Comparison of ENCODE assay signal across 32 mouse cellular contexts in genomic region chr6:53944887-53945286, GRCm38 (mm10). TPM values are rescaled to one million over a fixed set of nuclear protein-coding genes. Genes with fewer than 3 reads are reported as not detected.
A peak's percentile ranks its signal among the peaks of the same experiment; 100 is the strongest.
DNase-seq lines count a peak whose midpoint lies in the region; ATAC-seq and TF ChIP-seq lines count a peak whose summit lies in the region.
"Had no signal": no experiment of that assay in that cellular context is flagged by ENCODE, and none has a peak within 500 bp of the region (broad histone marks: within the 10 kb centered on the region; RNA-seq: fewer than 3 reads in every experiment).

No protein-coding gene starts in this region.

- H3ac ChIP-seq in C2C12 (ENCODE audit: control insufficient read depth, insufficient read length, low read depth): no peak overlapping the region

- no peaks in the 10 kb centered on the region for H3K79me3 ChIP-seq in C2C12 (ENCODE audit: low read depth)

- DNase-seq in gastrocnemius, postnatal 14 days: peak; percentile 12
- no peak for DNase-seq in gastrocnemius, postnatal 25 days
- peak; percentile 36 for DNase-seq in lung, postnatal 25 days (ENCODE audit: low spot score)
- no peak for DNase-seq in right cerebral cortex, adult 2 months (ENCODE audit: low spot score in 2 of 2)
- DNase-seq: adrenal gland, postnatal 10 days; B cell, adult 2 months; cerebellum, adult 8-10 months; cerebellum, postnatal 36 days; embryo, embryonic 11 days; forebrain, postnatal 0 days; kidney, adult 8-10 months; kidney, postnatal 10 days; left cerebral cortex, postnatal 4 days; retina, postnatal 1 day; right cerebral cortex, postnatal 4 days; thymus, postnatal 36 days had no signal

- no peak overlapping the region for H3K4me3 ChIP-seq in C2C12 (ENCODE audit: insufficient read depth, poor library complexity, severe bottlenecking)
- H3K4me3 ChIP-seq: embryonic facial prominence, embryonic 15.5 days; hindbrain, embryonic 15.5 days; left cerebral cortex, adult 2 months; limb, embryonic 15.5 days; midbrain, embryonic 12.5 days; neural tube, embryonic 12.5 days; stomach, embryonic 15.5 days had no signal

- peaks cover 4% of the 10 kb centered on the region for H3K27me3 ChIP-seq in C2C12 (ENCODE audit: control insufficient read depth, insufficient read depth, insufficient read length)
- H3K27me3 ChIP-seq: embryonic facial prominence, embryonic 15.5 days; hindbrain, embryonic 15.5 days; limb, embryonic 15.5 days; neural tube, embryonic 12.5 days; stomach, embryonic 15.5 days had no signal

- no peak for TF ChIP-seq CTCF in C2C12 (IDR thresholded peaks at IDR 0.05; ENCODE audit: control insufficient read depth, insufficient read depth, insufficient read length)

- intact Hi-C loops in gastrocnemius, postnatal 14 days (cut with DNase I; ENCODE audit: low total_unique reads): no loop called here

- peak; percentile 46 for ATAC-seq in granulocyte monocyte progenitor cell, adult 5-6 weeks (replicated peaks; ENCODE audit: poor library complexity, severe bottlenecking)
- no peak for ATAC-seq in erythroblast, adult 5-6 weeks (replicated peaks; ENCODE audit: low FRiP score, poor library complexity, severe bottlenecking)
- ATAC-seq: forebrain, postnatal 0 days had no signal

- no peaks in the 10 kb centered on the region for H3K79me2 ChIP-seq in C2C12 (ENCODE audit: control insufficient read depth, insufficient read depth)

- H3K36me3 ChIP-seq in C2C12 (ENCODE audit: control insufficient read depth, insufficient read depth): no peaks in the 10 kb centered on the region
- H3K36me3 ChIP-seq: embryonic facial prominence, embryonic 15.5 days; hindbrain, embryonic 15.5 days; limb, embryonic 15.5 days; midbrain, embryonic 12.5 days; neural tube, embryonic 12.5 days; stomach, embryonic 15.5 days had no signal

TF ChIP-seq in C2C12, 6 proteins besides CTCF, POLR2A, EP300 and RAD21:
- TF ChIP-seq USF1 (IDR thresholded peaks at IDR 0.05; ENCODE audit: low read depth): no peak
- no peak for TF ChIP-seq FOSL1 (IDR thresholded peaks at IDR 0.05; ENCODE audit: insufficient read depth, low read length, poor library complexity, severe bottlenecking)
- TF ChIP-seq CEBPB (IDR thresholded peaks at IDR 0.05; ENCODE audit: low read depth): peak; percentile 21
- TF ChIP-seq MAX (IDR thresholded peaks at IDR 0.05): no peak
- TF ChIP-seq MYOD1 (IDR thresholded peaks at IDR 0.05; ENCODE audit: control insufficient read depth, insufficient read length, low read depth): no peak

RNA-seq across cellular contexts. Expression of gene Cpvl, which starts 33.6 kb away (rescaled TPM):
- not detected for total RNA-seq in gastrocnemius, postnatal 14 days (2021)
- not detected for total RNA-seq in gastrocnemius, postnatal 25 days (2021)
- not detected for polyA plus RNA-seq in C2C12 (2012; fragmentation: generic; extraction: Trizol)
- not detected in 2 replicates for total RNA-seq in granulocyte monocyte progenitor cell, adult 5-6 weeks (2014; fragmentation: Nextera tagmentation)
- total RNA-seq in granulocyte monocyte progenitor cell, adult 5-6 weeks (2017): not detected in 2 replicates
- not detected in 2 replicates for total RNA-seq in erythroblast, adult 5-6 weeks (2015; ENCODE audit: low replicate concordance)
- total RNA-seq in erythroblast, adult 5-6 weeks (2017; ENCODE audit: low replicate concordance): not detected in 2 replicates
- total RNA-seq: adrenal gland, postnatal 10 days; forebrain, postnatal 0 days; hematopoietic stem cell, adult 5-6 weeks; layer of hippocampus, postnatal 10 days; left cerebral cortex, adult 2 months; left cerebral cortex, postnatal 4 days; MEL had no signal
- polyA plus RNA-seq: embryonic facial prominence, embryonic 15.5 days; heart, embryonic 16.5 days; hindbrain, embryonic 15.5 days; intestine, embryonic 14.5 days; liver, embryonic 14.5 days; midbrain, embryonic 12.5 days; neural tube, embryonic 12.5 days had no signal

Comparison
In these comparisons a context has a peak if more than half of its experiments do, and no peak if none do; other contexts are left out.
1. DNase-seq: peak in gastrocnemius, postnatal 14 days (single experiment) and lung, postnatal 25 days (single experiment); none in gastrocnemius, postnatal 25 days (single experiment) and right cerebral cortex, adult 2 months (0 of 2).